Mouse (Mus musculus): Measurements from ENCODE around the gene Crhbp.

GRCm38 (mm10) chr13:95425484-95425883 is 19.2 kb downstream of the Crhbp start:
- TF ChIP-seq MYOD1 (IDR thresholded peaks at IDR 0.05; ENCODE audit: control insufficient read depth in 1 of 3, insufficient read length in 2 of 3, low read depth in 2 of 3) (no peak), E2F4 (IDR thresholded peaks at IDR 0.05; ENCODE audit: insufficient read depth) (no peak), POLR2A (IDR thresholded peaks at IDR 0.05; ENCODE audit: insufficient read length, low read depth) (no peak), MAX (IDR thresholded peaks at IDR 0.05; ENCODE audit: low read depth) (no peak), TCF12 (IDR thresholded peaks at IDR 0.05; ENCODE audit: insufficient read depth, poor library complexity, severe bottlenecking) (no peak), CEBPB (IDR thresholded peaks at IDR 0.05; ENCODE audit: insufficient read depth, poor library complexity, severe bottlenecking) (no peak)

All from myocyte (in vitro differentiated cells).